Mouse (Mus musculus) mesoderm, embryonic 11.5 days (tissue): Measurements from ENCODE around the gene Nhsl2.

Source experiments
- DNase-seq: peaks from one replicate; pipeline ENCODE4 v3.0.0-alpha.2; 2012; ENCODE audit warnings: low read depth, low spot score

The Nhsl2 gene

DNA sequence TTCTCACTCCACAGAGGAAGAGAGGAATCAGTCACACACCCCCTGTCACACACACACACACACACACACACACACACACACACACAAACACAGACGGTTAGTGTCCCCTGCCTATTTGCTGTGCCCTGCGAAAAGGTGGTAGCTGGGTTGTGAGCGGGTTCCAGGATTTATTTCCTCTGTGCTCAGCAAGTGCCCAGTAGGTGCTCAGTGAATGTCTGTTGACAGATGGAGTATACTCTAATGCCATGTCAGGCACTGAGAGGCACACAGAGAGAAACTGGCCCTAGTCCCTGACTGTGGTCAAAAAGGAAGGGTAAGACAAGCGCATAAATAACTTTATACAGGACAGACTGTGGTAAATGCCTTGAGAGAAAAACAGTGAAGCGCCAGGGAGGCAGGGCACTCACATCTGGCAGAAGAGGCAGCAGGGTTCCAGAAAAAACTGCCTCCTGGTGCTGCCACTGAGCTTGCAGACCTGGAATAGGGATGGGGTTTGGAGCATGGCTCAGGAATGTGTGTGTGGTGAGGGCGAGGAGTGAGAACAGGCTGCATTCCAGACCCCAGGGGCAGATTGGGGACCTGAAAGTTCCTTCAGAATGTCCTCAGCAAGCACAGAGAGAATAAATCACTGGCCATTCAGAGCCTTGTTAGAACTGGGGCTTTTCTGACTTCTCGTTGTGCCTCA is 52.8 kb downstream of the Nhsl2 start:
- DNase-seq, result peak; percentile 58

DNA sequence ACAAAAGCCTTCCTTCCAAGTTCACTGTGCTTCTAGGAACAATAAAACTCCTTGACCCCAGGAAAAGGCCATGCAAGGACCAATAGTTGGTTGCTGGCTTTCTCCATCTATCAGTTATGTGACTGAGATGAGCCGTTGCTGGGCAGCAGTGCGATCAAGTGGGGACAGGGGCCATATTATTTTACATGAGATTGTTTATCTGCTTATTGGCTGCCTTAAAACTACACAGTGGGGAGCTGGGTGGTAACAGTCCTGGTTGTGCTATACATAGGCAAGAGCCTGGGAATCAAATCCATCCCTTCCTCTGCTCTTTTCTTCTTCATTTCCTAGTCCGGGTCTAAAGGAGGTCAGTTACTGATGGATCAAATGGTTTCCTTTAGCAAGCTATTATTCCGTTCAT is 53.4 kb downstream of the Nhsl2 start:
- no peak for DNase-seq

DNA sequence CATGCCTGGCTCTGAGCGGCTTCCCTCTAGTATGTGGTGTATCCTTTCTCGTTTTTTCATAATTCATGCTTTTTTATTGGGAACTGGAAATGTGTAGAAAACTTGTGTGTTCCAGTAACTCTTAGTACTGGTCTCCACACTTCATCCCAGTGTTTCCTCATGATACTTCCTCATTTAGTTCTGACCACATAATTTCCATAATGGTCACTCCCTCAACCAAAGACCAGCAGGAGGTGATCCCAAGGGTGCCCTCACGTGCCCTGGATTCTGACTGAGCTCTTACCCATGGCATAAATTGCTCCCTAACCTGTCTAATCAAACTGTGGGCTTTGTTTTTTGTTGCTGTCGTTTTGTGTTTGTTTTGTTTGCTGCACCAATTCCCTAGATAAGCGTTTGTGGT is 58.1 kb downstream of the Nhsl2 start:
- DNase-seq, result no peak

DNA sequence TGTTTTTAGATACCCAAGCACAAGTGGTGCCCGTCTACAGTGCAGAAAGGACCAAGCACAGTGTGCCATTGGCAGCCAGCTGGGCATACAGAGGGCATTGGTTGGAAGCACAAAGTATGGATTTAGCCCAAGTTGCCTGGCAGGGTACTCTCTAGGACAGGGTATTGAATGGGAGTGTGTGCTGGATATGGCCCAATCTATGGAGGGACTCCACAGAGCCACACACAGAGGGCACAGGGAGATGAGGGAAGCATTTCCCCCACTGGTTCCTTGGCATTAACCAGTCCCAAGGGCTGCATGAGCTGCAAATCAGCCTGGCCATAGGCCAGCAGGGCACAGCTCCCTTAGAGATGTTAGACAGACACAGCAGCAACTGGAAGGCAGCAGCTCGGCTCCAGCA is 79.9 kb downstream of the Nhsl2 start:
- DNase-seq, result no peak

DNA sequence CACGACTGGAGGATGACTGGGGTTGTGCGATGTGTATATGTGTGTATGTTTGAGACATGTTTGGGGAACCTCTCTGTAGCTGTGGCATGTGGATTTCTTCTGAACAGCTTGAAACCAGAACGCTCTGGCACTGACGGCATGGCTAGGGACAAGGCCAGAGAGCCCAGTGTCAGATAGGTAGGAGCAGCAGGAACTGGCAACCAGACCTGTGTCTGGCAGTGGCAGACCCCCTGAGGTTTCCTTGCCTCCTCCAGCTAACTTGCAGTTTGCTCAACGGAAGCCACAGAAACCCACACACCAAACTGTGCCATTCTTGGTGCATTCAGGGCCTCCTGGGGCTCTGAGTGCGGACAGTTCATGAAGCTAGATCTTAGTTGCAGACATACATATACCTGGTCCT is 81.1 kb downstream of the Nhsl2 start:
- no peak for DNase-seq

DNA sequence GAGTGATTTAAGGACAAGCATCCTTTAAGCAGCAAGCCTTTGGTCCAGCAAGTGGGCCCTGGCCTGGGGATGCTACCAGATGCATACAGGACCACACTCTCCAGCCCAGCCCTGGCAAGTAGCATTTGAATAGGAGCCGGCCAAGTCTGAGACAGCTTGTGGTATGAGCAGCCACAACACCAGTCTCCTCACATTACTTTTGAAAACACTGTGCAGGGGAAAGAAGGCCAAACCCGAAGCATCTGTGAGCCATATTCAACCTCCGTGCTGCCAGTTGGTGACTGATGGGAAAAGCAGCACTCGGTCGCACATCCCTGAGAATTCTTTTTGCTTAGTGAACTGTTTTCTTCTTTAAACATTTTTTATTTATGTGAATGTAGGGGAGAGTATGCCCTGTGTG is 81.8 kb downstream of the Nhsl2 start:
- no peak for DNase-seq

DNA sequence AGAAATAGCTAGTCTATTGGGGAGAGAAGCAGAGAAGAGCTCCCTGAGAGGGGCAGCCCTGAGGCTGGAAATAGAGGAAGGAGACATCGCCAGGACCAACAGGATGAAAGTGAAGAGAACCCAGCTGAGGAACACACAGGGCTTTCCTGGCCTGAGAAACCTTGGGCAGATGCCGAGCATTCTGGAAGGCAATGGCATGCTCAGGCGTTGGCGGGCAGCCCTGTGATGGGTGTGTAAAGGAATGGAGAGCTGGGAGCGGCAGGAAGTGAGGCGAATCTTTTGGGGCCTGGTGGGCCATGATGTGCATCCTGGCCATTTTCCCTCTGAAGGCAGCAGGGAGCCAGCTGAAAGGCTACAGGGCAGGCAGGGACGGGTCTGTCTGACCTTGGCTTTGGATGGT is 83.1 kb downstream of the Nhsl2 start:
- no peak for DNase-seq

DNA sequence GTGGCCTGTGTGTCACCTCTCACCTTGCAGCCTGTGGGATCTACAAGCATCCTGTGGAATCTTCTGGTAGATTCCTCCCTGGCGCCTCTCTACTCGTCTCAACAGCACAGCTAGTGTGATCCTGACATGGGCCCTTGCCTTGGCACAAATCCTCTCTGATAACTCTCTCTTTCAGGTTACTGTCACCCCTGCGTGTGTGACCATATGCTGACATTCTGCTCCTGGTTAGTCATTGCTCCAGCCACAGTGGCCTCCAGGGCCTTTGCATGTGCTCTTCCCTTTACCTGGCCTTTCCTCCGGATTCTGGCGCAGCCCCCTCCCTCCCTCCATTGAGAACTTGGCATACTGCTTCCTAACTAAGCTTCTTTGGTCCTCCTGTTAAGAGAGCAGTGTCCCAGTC is 84.2 kb downstream of the Nhsl2 start:
- DNase-seq, result no peak

DNA sequence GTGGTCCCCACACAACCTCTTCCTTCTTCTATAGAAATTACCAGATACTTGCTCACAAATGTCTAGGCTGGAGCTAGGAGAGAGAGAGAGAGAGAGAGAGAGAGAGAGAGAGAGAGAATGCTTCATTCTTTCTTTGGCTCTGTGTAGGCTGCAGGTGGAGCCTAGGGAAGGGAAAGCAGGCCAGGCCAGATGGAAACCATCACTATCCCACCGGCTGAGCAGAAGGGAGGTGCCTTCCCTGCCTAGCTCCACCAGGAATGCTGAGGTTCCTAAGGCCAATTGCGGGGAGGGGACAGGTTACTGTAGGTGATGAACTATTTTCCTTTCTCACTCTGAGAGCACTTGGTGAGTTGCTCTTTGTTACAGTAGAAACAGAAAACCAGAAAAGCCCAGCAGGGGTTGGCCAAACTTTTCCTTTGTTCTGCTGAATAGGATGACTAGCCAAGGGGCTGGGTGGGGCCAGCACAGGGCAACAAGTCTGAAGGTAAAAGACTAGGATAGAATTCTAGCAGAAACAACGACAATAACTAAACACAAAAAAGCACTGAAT is 86.2 kb downstream of the Nhsl2 start:
- no peak for DNase-seq

DNA sequence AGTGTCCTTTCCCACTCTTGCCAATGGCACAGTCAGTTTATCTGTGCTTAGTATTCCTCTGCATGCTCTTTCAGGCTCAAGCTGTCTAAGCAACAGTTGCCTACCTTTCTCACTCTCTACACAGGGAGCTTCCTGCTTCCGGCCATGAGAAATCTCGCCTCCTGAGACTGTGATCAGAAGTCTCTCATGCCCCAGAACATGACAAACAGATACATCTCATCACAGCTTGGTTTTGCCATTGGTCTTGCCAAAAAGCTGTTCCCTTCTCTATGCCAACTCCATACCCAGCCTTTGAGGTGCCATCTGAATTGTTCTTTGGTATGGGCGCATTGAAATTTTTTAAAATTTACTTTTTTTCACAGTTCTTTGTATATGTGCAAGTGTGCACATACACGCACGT is 90.3 kb downstream of the Nhsl2 start:
- DNase-seq, result no peak

DNA sequence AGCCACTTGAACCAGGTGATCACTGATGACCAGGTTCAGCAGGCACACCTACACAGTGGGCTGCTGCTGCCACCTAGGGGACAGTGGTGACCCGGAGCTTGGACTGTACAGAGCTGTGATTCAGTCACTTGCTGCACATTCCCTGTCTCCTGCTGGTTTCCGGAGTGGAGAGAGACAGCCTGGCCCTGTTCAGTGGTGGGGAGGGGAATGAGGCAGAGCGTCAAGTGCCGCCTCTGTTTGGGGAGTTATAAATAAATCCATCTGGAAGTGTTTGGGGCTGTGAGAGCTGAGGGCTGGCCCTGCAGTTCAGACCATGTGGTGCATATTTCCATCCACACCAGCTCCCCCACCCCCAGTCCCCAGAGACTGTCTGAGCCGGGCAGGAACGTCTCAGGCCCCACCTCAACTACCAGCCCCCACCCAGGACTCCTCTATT is 93.3 kb downstream of the Nhsl2 start:
- peak; percentile 69 for DNase-seq

DNA sequence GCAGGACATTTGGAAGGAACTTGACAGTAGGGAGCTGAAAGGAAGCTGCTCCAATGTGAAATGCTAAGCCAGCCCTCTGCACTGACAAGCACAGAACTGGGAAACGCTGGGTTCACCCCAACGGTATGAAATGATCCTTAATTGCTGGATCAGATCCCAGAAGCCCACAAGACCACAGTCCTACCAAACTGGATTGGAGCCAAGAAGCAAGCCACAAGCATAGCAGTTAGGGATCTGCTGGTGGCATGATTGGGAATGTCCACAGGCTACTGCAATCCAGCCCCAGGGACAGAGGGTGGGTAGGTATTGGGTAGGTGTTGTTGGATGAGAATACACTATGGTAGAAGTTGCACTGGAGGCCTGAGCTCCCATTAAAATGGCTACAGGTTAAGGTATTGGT is 94.6 kb downstream of the Nhsl2 start:
- DNase-seq, result no peak

DNA sequence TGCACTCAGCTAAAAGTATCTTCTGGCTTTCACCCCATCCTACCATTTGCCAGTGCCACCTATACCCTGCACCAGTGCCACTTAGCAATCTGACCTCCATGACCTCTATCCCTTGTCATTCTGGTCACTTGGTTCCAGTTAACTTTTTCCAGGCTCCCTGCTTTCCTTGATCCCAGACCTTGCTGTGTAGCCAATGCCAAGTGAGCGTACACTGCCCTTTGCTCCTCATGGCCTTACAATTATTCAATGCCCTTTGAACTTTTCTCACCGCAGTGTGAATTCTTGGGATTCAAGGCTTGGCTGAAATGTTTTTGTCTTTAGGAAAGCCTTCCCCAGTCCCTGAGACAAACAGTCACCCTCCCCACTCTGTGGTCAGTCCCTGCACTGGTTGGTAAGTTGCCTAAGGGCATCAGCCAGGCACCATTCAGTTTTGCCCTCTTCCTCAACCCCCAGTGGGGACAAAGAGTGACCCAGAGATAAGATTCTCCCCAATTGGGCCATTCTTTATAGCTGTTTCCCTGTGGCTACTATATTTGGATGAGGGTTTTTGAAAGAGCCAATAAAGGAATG is 95.7 kb downstream of the Nhsl2 start:
- no peak for DNase-seq

DNA sequence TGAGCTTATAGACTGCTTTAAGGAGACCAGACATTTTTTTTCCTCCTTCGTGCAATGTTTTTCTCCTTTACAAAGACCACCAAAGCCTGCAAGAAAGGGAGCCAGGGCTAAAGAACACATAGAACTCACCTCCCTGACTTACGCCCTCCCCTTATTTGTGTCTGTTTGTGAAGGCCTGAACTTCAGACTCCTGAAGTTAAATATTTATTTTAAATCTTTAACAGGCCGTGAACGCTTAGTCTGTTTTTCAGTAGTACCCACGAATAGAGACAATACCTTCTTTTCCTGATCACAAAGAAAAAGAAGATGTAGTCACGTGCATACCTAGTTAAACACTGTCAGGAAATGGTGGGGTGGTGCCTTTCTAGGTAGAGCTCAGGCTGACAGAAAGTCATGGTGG is 103.3 kb downstream of the Nhsl2 start:
- no peak for DNase-seq

DNA sequence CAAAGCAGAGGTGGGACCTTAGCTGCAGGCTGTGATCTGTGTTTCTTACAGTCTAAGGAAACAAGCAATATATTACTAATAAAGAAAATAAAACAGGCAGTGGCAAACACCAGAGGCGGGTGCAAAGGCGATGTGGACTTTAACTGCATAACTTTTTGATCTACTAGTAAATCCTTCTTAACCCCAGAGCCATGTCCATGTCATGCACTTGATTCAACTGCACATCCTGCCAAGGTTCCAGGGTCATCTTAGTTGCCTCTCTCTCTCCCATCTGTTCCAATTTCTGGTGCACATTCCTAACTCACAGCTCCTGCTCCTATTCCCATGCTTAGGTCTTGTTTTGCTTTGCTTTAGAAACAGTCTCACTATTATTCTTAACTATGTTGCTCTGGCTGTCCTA is 104.1 kb downstream of the Nhsl2 start:
- no peak for DNase-seq

DNA sequence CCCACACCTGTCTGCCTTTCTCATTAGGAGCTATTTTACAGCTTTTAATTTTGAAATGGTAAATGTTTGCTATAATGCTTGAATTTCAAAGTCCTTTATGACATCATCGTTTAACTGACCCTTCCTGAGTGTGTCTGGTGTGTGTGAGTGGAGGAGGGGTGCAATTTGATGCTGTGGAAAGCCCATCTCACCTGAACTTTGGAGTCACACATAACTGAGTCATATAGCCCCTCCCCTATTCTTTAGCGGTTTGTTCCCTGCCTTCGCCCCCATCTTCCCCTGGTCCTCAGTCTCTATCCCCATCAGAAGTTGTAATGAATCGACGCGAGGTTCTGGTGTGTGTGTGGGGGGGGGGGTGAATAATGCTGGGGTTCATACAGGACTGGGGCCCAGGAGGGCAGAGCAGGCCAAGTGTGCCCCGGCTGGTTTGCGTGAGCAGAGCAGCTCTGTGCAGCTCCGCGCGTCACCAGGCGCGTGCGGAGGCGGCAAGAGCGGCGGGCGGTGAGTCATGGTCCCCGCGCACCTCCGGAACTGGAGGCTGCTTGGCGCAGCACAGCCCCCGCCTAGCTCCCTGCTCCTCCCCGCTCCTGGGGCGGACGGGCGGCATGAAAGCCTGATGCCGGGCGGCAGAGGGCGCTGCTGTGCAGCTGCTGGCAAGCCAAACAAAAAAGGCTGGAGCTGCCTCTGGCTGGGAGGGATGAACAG is 104.8 kb downstream of the Nhsl2 start:
- DNase-seq, result peak; percentile 91

DNA sequence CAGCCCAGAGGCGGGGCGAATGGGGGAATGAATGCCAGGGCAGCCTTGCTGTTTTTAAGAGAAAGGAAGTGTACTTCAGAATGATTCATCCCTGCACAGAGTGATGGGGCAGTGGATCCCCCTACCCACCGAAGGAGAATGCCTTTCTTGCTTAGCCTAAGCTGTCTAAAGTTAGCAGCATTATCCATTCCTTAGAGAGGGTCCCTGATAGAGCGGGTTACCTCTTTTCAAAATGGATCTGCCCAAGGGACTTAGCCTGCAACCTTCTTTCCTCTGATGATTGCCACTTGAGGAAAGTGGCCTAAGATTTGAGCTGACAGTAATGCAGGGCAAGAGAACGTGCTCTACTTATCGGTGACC is 105.3 kb downstream of the Nhsl2 start:
- no peak for DNase-seq

DNA sequence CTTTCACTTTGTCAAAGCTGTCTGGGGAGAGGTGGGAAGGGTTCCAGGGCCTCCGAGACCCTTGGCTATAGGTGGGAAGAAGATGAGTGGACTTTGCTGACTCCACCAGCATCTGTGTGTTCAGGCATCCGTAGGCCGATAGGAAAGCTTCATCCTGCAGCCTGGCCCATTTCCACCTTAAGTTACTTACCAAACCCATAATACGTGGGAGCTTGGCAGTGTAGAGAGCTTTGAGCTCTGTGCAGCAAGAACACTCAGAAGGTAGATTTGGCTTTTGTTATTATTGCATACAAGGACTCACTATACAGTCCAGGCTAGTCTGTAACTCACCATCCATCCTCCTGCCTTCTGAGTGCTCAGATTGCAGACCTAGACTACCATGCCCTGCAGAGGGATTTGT is 112.7 kb downstream of the Nhsl2 start:
- no peak for DNase-seq

DNA sequence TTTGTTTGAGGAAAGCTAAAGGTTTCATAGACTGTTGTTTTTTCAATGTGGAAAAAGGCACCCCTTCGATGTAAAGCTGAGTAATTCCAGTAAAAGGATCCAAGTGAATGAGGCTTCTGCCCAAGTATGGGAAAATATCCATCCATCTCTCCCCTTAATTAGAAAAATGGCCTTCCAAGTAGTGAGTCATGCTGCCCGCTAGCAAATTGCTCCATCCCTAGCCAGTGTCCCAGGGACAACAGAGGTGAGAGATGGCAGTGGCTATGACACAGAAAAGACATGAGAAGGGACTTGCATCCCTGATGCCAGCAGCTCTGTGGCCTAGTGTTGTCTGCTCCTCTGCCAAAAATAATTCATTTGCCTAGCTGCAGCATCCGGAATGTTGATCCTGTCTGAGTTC is 114.5 kb downstream of the Nhsl2 start:
- no peak for DNase-seq

DNA sequence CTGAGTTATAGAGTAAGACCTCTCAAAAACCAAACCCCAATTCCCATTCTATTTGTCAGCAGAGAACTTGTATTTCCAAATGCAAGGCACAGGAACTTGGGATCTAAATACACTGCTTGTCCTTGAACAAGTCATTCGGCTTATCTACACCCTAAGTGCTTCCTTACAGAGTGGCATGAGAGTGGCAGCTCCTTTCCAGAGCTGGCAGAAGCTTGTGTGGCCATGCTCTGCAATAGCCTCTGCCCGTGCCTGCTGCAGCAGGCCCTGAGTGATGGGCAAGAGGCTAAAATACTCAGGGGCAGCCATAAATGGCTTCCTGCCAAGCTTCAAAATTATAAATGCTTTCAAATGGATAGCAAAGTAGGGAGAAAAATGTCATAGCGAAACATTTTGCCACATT is 123.8 kb downstream of the Nhsl2 start:
- no peak for DNase-seq

DNA sequence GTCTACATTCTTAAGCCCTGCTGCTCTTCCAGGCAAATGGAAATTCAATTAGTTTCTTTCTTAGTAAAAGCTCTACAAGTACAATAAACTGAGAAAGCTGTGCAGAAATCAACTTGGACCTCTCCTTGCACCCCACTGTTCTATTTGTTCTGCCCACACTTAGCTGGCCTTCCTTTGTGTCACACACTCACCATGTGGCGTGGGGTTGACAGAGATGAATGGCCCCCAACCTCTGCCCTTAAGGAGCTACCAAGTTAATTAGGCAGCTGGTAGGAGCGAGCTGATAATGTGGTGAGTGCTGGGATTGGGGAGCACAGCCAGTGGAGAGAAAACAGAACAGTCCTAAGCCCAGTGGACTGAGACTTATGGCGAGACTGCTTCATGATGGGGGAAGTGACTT is 127.7 kb downstream of the Nhsl2 start:
- DNase-seq, result peak; percentile 39

DNA sequence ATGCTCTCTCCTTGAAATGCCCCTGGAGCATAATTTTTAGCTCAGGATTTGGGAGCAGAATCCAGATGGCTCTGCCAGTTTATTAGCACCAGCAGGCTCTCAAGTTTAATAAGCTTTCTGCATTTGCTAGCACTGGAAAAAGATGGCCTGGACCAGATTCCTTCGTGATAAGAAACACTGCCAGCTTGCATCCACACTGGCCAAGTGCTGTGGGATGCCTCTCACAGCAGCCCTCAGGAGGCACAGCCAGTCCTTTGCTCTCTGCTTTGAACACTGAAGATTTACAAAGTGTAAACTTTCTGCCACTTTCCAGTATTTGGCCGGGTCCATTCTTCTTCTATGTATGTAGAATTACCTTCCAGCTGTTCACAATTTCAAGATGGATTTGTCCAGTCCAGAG is 129.7 kb downstream of the Nhsl2 start:
- DNase-seq, result no peak

DNA sequence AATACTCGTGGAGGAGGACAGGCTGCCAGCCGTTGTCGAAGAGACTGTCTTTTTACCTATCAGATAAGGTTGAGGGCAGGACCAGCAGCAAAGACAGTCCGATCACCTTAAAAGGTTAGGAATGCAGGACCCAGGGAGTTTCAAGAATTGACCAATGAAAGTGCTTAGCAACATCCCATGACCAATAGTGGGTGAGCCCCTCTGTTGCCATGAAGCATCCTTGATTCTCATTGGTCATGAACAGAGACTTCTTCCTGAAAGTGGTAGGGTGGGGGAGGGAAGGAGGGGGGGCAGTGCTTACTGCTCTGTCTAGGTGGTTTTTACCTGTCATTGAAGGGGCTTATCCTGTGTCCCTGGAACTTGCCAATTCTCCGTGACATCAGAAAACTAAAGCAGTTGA is 130.1 kb downstream of the Nhsl2 start:
- DNase-seq, result peak; percentile 42
